Mouse (Mus musculus) MEL (cell line): ENCODE data around the gene Trpm4.

Source experiments
- BHLHE40 ChIP-seq: IDR thresholded peaks from 2 replicates; pipeline ENCODE4 v1.6.1; 2012; ENCODE audit warnings: low read depth, mild to moderate bottlenecking, inconsistent platforms, low read length, improper control_type of control experiment, borderline replicate concordance
- CTCF ChIP-seq, 3 experiments: IDR thresholded peaks in 2 of 3; conservative IDR thresholded peaks in 1 of 3; 2 replicates each; pipeline ENCODE4 v1.5.1; 2011 to 2012; ENCODE audit warnings: low read length in 3 of 3, low read depth in 2 of 3, mild to moderate bottlenecking in 2 of 3, improper control_type of control experiment in 1 of 3, inconsistent platforms in 1 of 3, mixed read lengths in 1 of 3, moderate library complexity in 1 of 3; ENCODE audit not compliant: control insufficient read depth in 1 of 3, insufficient read depth in 1 of 3, poor library complexity in 1 of 3, severe bottlenecking in 1 of 3
- MAX ChIP-seq: IDR thresholded peaks from 2 replicates; pipeline ENCODE4 v1.6.1; 2011; ENCODE audit warnings: low read length, improper control_type of control experiment
- MYC ChIP-seq: IDR thresholded peaks from 2 replicates; pipeline ENCODE4 v1.6.1; 2011; ENCODE audit warnings: low read depth, mild to moderate bottlenecking, low read length, improper control_type of control experiment, moderate library complexity
- POLR2A ChIP-seq, 2 experiments: IDR thresholded peaks; 2 replicates each; pipeline ENCODE4 v1.6.1; 2011 to 2012; ENCODE audit warnings: low read length in 2 of 2, mild to moderate bottlenecking in 2 of 2, control low read depth in 1 of 2, improper control_type of control experiment in 1 of 2, low read depth in 1 of 2, moderate library complexity in 1 of 2; ENCODE audit not compliant: control insufficient read depth in 1 of 2, insufficient read depth in 1 of 2, poor library complexity in 1 of 2
- POLR2AphosphoS5 ChIP-seq: IDR thresholded peaks from 2 replicates; pipeline ENCODE4 v1.6.1; 2012; ENCODE audit warnings: low read depth, borderline replicate concordance, mild to moderate bottlenecking, inconsistent platforms, low read length, moderate library complexity, mixed read lengths
- SIN3A ChIP-seq: IDR thresholded peaks from 2 replicates; pipeline ENCODE4 v1.6.1; 2012; ENCODE audit warnings: low read length, improper control_type of control experiment, inconsistent platforms
- SMC3 ChIP-seq: IDR thresholded peaks from 2 replicates; pipeline ENCODE4 v1.6.1; 2011; ENCODE audit warnings: low read depth, low read length, improper control_type of control experiment

DNA sequence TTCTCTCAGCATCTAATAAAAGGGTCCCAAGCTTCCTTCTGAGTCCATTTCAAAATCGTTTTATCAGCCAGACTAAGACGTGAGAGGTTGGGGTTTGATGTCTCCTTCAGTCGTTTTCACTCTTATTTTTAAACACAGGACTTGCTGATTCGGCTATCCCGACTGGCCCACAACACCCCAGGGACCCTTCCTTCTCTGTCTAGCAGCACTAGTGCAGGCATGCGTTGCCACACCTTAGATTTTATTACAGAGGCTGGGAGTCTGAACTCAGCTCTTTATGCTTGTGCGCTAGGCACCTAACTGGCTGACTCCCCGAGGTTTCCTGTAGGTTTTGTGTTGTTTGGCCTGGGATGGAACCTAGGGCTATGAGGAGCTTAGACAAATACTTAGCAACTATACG is 20.1 kb downstream of the Trpm4 start:
- TF ChIP-seq CTCF (IDR thresholded peaks at IDR 0.05 in 2 of 3, conservative IDR thresholded peaks at IDR 0.05 in 1 of 3; ENCODE audit: control insufficient read depth in 1 of 3, insufficient read depth in 1 of 3, low read depth in 2 of 3, low read length in 3 of 3, poor library complexity in 1 of 3, severe bottlenecking in 1 of 3), result no peak
- no peak for TF ChIP-seq POLR2A (IDR thresholded peaks at IDR 0.05; ENCODE audit: control insufficient read depth in 1 of 2, insufficient read depth in 1 of 2, low read depth in 1 of 2, low read length in 2 of 2, poor library complexity in 1 of 2)
- no peak for TF ChIP-seq BHLHE40
- TF ChIP-seq POLR2AphosphoS5, result no peak
- TF ChIP-seq SMC3, result no peak
- no peak for TF ChIP-seq SIN3A
- no peak for TF ChIP-seq MYC
- no peak for TF ChIP-seq MAX
